Mouse (Mus musculus) stomach, embryonic 16.5 days (tissue): ENCODE measurements around the gene Rnasel. TPM values are rescaled to one million over a fixed set of nuclear protein-coding genes. Genes with fewer than 3 reads are reported as not detected.

Experiments used
- ATAC-seq: fragments of 200-750 bp; cut with Nextera tagmentation; 2 replicates; pipeline ENCODE4 v1.8.0; 2017; ENCODE audit warnings: moderate number of reproducible peaks, moderate TSS enrichment; ENCODE audit not compliant: insufficient read depth, low FRiP score
- H3K27ac ChIP-seq: fragments of 300-500 bp; sonication (generic); 2 replicates; pipeline ENCODE4 v1.5.1; 2014; ENCODE audit warnings: low read length
- H3K27me3 ChIP-seq: fragments of 300-500 bp; sonication (generic); 2 replicates; pipeline ENCODE4 v1.6.1; 2014; ENCODE audit warnings: low read length, control low read depth, mixed read lengths; ENCODE audit not compliant: control insufficient read depth, insufficient read depth
- H3K36me3 ChIP-seq: fragments of 300-500 bp; sonication (generic); 2 replicates; pipeline ENCODE4 v1.6.1; 2014; ENCODE audit warnings: low read length; ENCODE audit not compliant: control insufficient read depth, insufficient read depth
- H3K4me1 ChIP-seq: fragments of 300-500 bp; sonication (generic); 2 replicates; pipeline ENCODE4 v1.6.1; 2014; ENCODE audit warnings: low read length, control low read depth, mixed read lengths; ENCODE audit not compliant: control insufficient read depth, insufficient read depth
- H3K4me2 ChIP-seq: fragments of 300-500 bp; sonication (generic); 2 replicates; pipeline ENCODE4 v1.6.1; 2014; ENCODE audit warnings: low read depth, low read length, mixed read lengths
- H3K4me3 ChIP-seq: fragments of 300-500 bp; sonication (generic); replicated peaks from 2 replicates; pipeline ENCODE4 v1.5.1; 2014; ENCODE audit warnings: mild to moderate bottlenecking, low read length
- H3K9ac ChIP-seq: fragments of 300-500 bp; sonication (generic); 2 replicates; pipeline ENCODE4 v1.6.1; 2014; ENCODE audit warnings: low read length
- H3K9me3 ChIP-seq: fragments of 300-500 bp; sonication (generic); replicated peaks from 2 replicates; pipeline ENCODE4 v1.6.1; 2016; ENCODE audit warnings: low read length, control low read depth; ENCODE audit not compliant: control insufficient read depth
- WGBS: fragments of 180-500 bp; shearing (Covaris S2); extraction: QIAGEN DNeasy Blood & Tissue Kit; methylation state at CpG from one replicate; pipeline ENCODE4 v1.1.7; 2014; 5-methylcytosine and 5-hydroxymethylcytosine counted together
- polyA plus RNA-seq: library from polyadenylated mRNA; unstranded; fragments of >200 nt; fragmentation: Nextera tagmentation; extraction: Ambion mirVana; gene quantifications from 2 replicates; pipeline ENCODE4 v1.2.1, GENCODE M21; 2015

The Rnasel gene
- polyA plus RNA-seq, 1 experiment from 2014 or later, result 13.7 TPM

- 46% methylated on average over 13 of the region's 13 CpGs for WGBS
- Histone ChIP-seq H3K4me3 (no peak overlapping the region), H3K27ac (no peak overlapping the region), H3K27me3 (no peaks in the 10 kb centered on the region), H3K4me2 (no peak overlapping the region), H3K36me3 (no peaks in the 10 kb centered on the region), H3K9ac (no peak overlapping the region), H3K9me3 (no peaks in the 10 kb centered on the region), H3K4me1 (no peaks in the 10 kb centered on the region)
- no peak for ATAC-seq
Measured at GRCm38 (mm10) chr1:153807390-153807993, 58.3 kb downstream of the Rnasel start.

Other genes starting within 250 kb of the Rnasel start
- gene Npl, start 199.4 kb upstream of the Rnasel start, polyA plus RNA-seq, result 22.6 and 27.9 TPM in 2 replicates
- 0.32 and 0.50 TPM in 2 replicates for gene Rgs8, start 96.4 kb upstream of the Rnasel start, polyA plus RNA-seq
- 4.3 and 5.0 TPM in 2 replicates for gene Rgs16, start 9.1 kb upstream of the Rnasel start, polyA plus RNA-seq
- 0.10 and 0.12 TPM in 2 replicates for gene Rgsl1, start 94.7 kb downstream of the Rnasel start, polyA plus RNA-seq
- gene Teddm1b, start 124.9 kb downstream of the Rnasel start, polyA plus RNA-seq, result 0.10 and 0.14 TPM in 2 replicates
- not detected in 2 replicates for gene Teddm1a, start 142.3 kb downstream of the Rnasel start, polyA plus RNA-seq
- gene Glul, start 150.5 kb downstream of the Rnasel start, polyA plus RNA-seq, result 141 and 162 TPM in 2 replicates
- gene Teddm2, start 150.8 kb downstream of the Rnasel start, polyA plus RNA-seq, result 0.54 and 0.98 TPM in 2 replicates